Mouse (Mus musculus): ENCODE results near the gene Gm17571. TPM values are rescaled to one million over a fixed set of nuclear protein-coding genes. Genes with fewer than 3 reads are reported as not detected.

Gene Gm17571
- polyA plus RNA-seq, 1 experiment from 2014 or later = not detected

GRCm38 (mm10) chr9:13414230-13414766 lies 32.3 kb downstream of the Gm17571 start:
- Histone ChIP-seq H3K36me3 (ENCODE audit: control insufficient read depth, insufficient read depth, low read length) (0 out of 2 replicates have a peak, but pooled peaks cover 3% of the 10 kb centered on the region), H3K9me3 (ENCODE audit: control insufficient read depth, low read length) (no peaks in the 10 kb centered on the region), H3K27me3 (ENCODE audit: control insufficient read depth, insufficient read depth, low read length) (no peaks in the 10 kb centered on the region), H3K9ac (replicated peaks; ENCODE audit: low read depth, low read length) (no peak overlapping the region), H3K4me1 (ENCODE audit: control insufficient read depth, insufficient read depth, low read length) (no peaks in the 10 kb centered on the region), H3K4me2 (ENCODE audit: low read depth, low read length) (no peak overlapping the region), H3K4me3 (ENCODE audit: low read depth, low read length) (no peak overlapping the region), H3K27ac (ENCODE audit: low read depth, low read length) (no peak overlapping the region)
- no peak for ATAC-seq (ENCODE audit: low read depth)

Other genes starting within 250 kb of the Gm17571 start
- 9.1 and 11.7 TPM in 2 replicates for gene Jrkl, start 200.9 kb downstream of the Gm17571 start, polyA plus RNA-seq (2014; fragmentation: Nextera tagmentation; extraction: Ambion mirVana)
- gene Ccdc82, start 199.8 kb downstream of the Gm17571 start, polyA plus RNA-seq (2014; fragmentation: Nextera tagmentation; extraction: Ambion mirVana) = 20.8 and 21.9 TPM in 2 replicates
- gene Maml2, start 148.8 kb downstream of the Gm17571 start, polyA plus RNA-seq (2014; fragmentation: Nextera tagmentation; extraction: Ambion mirVana) = 12.7 and 13.2 TPM in 2 replicates